Mouse (Mus musculus): Measurements from ENCODE around the gene Scn10a. TPM values are rescaled to one million over a fixed set of nuclear protein-coding genes. Genes with fewer than 3 reads are reported as not detected.

Gene Scn10a
- total RNA-seq, 4 experiments from 2014 or later = 0.06 to 0.28 (median 0.13) TPM

DNA sequence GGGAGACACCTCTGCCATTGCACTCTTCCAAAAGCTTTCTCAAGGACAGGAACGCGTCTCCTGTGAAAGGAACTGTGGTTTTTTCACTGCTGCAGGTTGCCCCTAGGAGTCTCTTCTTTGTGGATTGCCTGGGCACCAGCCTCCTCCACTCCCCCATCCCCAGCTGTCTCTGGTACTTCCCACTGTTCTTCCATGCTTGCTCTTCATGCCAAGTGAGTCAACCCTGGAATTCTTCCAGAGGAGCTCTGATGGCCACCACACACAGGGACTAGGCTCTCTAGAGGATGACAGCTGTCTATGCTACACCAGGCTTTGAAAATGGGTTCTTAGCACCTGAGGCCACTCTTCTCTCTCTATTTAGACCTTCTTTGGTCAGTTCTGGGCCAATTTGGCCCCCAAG is 142.1 kb downstream of the Scn10a start:
- peak in 1 of 2 experiments; percentile 73 for DNase-seq (ENCODE audit: low spot score in 2 of 2)

DNA sequence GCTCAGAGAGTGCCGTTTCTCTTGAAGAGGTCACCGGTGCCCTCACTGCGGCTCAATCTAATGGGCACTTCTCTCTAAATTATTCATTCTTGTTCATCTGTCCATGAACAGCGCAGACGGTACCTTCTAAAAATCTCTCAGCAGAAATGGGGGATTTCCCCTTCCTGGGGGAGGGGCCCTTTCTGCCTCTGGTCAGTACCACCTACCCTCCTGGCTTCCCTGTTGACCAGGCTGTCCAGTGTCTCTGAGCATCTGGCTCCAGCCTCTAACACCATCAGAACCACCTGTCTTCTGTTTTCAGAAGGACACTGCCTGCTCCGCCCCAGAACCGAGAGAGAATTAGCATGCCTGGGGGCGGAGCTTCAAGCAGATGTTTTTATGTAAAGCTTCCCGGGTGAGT is 143.4 kb downstream of the Scn10a start:
- DNase-seq (ENCODE audit: low spot score in 2 of 2) = no peak

DNA sequence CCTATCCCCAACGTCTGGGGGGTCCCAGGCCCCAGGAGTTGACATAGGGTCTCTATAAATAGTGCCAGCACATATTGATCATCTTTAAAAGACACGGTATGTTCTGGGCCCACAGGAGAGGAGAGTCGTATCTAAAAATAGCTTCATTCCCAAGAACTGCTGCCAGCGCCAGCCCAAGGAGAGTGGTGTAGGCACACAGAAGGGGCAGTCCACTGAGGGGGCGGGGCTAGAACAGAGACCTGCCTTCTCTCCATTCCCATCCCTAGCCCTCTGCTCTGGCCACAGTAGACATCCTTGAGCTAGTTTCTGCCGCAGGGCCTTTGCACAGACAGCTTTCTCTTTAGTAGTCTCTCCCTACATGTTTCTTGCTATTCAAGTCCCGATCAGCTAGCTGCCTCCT is 144.8 kb downstream of the Scn10a start:
- DNase-seq (ENCODE audit: low spot score in 2 of 2) = no peak

DNA sequence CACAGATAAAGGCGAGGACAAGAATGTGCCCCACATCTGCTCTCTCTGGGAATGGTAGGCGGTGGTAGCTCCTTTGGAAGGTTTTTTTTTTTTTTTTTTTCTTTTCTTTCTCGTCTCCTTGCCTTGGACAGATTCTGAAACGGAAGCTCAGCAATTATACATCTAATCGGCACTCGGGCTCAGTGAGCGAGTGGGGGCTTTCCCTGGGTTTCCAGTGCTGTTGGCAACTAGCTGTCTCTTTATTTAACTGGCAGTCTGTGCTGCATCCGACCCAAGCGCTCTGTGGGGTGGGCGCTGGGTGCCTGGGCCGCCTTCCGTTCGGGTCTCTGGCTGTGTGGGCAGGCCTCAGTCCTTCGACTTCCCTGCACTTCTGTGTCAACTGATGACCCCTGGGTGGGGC is 146.1 kb downstream of the Scn10a start:
- no peak for DNase-seq (ENCODE audit: low spot score in 2 of 2)

DNA sequence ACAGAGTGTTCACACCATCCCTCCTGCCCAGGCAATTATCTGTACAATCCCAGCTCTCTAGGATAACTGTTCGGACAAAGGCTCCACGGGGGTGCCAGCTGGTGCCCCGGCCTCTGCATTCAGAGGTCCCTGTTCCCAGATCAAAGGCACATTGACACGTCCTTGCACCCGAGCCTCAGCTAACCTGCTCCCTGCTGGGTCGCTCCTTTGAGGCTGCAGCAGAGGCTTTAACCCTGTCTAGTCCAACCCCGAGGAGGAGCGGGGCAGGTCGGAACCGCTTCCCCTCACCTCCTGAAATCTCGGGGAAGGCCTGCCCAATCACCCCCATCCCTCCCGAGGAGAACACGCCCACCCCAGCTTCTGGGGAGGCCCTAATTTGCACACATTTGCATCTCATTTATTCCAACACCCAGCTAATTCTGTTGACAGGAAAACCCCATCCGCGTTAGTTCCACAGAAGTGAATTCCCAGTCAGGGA is 147.7 kb downstream of the Scn10a start:
- no peak for DNase-seq (ENCODE audit: low spot score in 2 of 2)

DNA sequence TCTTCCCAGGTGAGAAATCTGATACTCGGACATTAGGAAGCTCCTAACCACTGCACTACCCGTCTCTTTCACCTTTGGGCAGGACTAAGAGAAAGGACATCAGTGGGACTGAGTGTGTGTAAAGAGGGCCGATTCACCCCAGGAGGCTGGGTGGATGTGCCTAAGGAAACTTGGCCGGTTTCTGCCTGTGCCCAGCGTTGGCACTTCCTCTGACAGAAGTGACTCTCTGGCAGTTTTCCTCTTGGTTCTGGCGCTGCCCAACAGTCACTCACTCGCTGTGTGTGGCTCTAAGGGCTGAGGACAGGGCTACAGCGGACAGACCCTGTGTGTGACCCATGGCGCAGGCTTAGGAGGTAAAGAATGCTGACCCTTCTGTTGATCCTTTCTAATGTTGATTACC is 148.5 kb downstream of the Scn10a start:
- DNase-seq (ENCODE audit: low spot score in 2 of 2) = no peak

DNA sequence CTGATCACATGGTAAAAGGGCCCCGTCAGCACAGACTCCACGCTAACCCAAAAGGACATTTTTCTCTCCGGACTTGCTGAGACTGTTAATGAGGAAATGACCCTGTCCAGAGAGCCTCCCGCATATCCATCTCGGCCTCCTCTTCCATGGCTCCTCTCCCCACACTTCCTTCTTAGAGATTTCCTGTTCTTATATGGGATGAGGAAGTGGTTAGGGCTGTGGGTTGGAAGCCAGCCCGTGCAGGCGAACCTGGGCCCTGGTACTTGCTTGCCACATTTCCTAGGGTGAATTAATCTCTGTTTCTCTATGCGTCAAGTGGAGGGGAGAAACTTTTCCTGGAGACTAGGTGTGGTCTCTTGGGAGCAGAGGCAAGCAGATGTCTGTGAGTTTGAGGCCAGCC is 150.4 kb downstream of the Scn10a start:
- DNase-seq (ENCODE audit: low spot score in 2 of 2) = no peak

DNA sequence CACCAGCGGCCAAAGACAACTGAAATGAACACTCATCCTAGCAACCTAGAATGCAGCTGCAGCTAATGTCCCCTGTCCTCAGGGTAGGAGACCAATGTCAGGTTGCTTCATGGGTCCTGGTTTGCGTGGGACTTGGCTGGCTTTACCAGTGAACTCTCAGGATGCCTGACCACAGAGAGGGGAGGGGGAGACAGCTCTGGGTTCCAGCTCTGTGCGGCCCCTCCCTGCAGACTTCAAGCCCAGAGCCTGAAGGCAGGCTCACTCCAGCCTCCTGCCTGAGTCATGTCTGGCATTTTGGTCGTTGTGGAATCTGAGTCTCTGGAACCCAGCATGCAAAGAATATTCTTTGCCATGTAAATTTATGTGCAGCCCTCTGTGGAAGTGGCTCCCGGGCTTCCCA is 151.3 kb downstream of the Scn10a start:
- DNase-seq (ENCODE audit: low spot score in 2 of 2) = no peak

DNA sequence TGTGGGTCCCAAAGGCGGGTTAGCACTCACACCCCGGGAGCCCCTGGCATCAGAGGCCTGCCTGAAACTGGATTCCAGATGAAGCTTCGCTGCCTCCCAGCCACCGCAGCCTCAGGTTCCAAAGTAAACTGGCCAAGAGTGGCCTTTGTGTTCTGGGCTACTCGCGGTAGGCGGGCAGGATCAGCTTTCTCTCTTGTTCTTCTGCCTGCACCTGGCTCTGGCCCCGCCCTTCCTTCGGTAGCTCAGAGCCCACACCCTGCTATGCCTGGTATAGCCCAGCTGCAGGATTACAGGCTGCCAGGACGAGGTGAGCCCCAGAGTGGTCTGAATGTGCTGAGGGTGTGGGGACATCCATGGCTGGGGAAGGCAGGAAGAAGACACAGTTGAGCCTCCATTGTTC is 152.9 kb downstream of the Scn10a start:
- no peak for DNase-seq (ENCODE audit: low spot score in 2 of 2)

DNA sequence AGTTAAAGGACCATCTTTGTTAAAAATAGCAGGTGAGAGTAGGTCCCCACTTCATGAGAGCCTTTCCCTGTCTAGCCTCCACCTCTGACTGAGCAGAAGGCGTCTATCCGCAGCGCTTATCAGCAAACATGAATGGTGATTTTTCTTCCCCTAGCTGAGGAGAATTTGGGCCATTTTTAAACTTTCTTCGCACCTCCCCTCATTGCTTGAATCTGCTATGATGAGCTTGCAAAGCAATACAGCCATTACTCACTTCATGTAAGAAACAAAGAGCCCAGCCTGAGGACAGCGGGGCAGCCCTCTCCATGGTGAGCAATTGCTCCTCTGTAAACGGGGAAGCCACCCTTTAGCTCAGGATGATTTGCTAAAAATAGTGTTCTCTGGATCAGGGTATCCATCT is 154.3 kb downstream of the Scn10a start:
- DNase-seq (ENCODE audit: low spot score in 2 of 2) = peak in 1 of 2 experiments; percentile 18

DNA sequence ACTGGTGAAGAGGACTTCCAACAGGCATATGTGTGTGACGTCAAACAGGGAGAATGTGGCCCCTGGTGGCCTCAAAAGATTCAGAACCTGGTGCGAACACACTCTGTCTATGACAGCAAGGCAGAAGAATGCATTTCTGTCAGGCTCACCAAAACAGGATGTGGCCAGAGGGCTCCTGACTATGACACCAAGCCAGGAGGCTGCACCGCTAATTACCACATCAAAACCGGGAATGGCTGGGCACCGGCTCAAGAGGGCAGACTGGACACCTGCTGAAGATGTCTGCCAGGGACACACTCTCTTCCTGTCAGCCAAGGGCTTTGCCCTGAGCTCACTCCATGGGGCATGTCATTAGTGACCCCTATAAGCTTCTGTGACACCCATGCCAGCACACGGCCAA is 155.5 kb downstream of the Scn10a start:
- no peak for DNase-seq (ENCODE audit: low spot score in 2 of 2)

DNA sequence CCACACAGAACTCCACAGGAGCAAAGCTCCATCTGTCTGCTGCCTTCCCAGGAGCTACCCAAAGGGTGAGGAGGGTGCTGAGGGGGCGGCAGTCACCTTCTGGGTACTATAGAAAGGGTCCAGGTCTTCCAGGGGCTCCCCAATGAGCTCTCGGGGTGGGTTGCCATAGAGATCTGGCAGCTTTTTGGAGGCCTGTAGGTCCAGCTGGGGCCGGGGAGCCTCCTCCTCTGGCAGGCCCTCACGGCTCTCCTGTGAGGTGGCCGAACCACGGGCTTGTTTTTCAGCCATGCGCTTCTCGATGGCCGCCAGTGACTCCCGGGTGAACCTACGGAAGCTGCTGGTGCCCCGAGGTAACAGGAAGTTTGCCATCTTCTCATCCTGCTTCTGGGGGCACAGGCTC is 156.9 kb downstream of the Scn10a start:
- DNase-seq (ENCODE audit: low spot score in 2 of 2) = no peak

DNA sequence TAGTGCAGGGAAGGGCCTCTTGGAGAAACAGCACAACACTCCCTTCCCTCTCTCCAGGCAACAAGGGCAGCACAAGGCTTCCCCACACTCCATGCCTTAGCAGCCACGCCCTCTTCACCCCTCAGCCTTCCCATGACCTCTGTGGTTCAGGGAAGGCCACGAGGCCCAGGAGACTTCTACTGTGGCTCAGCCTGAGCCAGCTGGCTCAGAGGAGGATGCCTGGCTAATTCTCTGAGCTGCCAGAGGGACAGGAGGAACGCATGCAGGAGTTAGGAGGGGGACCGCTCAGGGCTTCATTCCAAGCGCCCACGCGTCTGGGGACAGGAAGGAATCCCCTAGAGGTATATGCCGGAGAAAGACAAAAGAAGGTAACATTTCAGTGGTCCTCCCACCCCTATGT is 157.4 kb downstream of the Scn10a start:
- DNase-seq (ENCODE audit: low spot score in 2 of 2) = no peak

DNA sequence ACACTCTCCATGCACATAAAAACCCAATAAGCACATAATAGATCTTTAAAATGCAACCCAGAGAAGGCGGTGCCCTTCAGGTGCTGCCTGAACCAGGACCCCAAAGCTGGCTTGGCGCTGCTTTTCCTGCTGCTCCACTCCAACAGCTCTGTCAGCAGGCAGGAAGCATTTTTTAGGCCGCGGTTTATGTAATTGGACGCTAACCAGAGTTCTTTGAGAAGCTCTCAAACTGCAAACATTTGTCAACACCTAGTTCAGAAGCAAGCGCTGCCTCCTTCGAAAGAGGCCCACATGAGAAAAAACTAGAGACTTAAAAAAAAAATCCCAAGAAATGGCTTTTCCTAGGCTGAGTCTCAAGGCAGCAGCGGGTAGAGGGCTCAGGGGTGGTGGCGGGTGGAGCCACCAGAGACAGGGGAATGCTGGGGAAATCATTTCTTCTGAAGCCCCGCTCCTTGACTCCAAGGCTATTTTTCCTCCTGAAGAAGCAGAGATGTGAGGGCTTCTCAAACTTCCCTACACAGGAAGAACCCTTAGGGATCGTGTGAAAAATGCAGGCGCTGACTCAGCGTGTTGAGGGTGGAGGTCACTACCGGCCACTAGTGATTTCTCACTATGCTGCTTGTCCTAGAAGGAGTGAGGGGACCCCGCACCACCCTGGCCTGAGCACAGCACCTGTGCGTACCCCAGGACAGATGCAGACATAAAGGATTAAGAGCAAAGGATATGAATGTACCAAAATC is 159.4 kb downstream of the Scn10a start:
- peak in 1 of 2 experiments; percentile 18 for DNase-seq (ENCODE audit: low spot score in 2 of 2)

Other genes with a start within 250 kb of the Scn10a start
- gene Scn5a, start 140.3 kb downstream of the Scn10a start, total RNA-seq (2022) = 1 to 10 TPM; 3.5 to 4.6 (median 4.4) TPM
- gene Scn11a, start 106.1 kb upstream of the Scn10a start, total RNA-seq (2022) = under 1 TPM; 0.15 to 0.27 (median 0.16) TPM
- 10 to 100 TPM; 71.9 to 79.6 (median 78.1) TPM for gene Wdr48, start 175.6 kb upstream of the Scn10a start, total RNA-seq (2022)
- 10 to 100 TPM; 32.8 to 40.9 (median 36.8) TPM for gene Gorasp1, start 218.2 kb upstream of the Scn10a start, total RNA-seq (2022)
- gene Ttc21a, start 218.3 kb upstream of the Scn10a start, total RNA-seq (2022) = 1 to 10 TPM in 1 of 4 experiments, under 1 TPM in 3; 0.70 to 1.2 (median 0.81) TPM

Data from left cerebral cortex, adult 8-10 months (tissue).